Comparison of ENCODE assay signal across 8 mouse cellular contexts in the genomic region with DNA sequence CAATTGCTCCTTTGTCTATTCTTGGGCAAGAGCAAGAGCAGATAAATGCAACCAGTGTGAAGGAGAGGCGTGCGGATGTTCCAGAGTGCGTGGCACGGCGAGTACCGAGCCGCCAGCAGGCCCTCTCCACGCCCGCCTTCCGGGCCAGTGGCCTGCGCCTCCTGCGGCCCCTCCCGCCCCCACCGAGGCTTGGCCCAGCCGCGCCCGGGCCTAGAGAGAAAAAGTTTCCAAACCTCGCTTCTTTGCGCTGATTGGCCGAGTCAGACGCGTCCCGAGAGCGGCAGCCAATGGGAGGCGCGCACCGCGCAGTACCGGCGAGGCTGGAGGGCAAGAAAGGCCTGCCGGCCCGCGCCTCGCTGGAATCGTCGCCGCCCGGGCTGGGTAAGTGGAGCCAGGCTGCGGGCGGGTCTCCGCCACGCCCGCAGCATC. TPM values are rescaled to one million over a fixed set of nuclear protein-coding genes. Genes with fewer than 3 reads are reported as not detected.
A peak's percentile ranks its signal among the peaks of the same experiment; 100 is the strongest.
DNase-seq lines count a peak whose midpoint lies in the region; ATAC-seq lines count a peak whose summit lies in the region.

A gene (plus strand): TSS at position 288 of the 429 bp plus-strand sequence.
A gene (minus strand): TSS at position 364 of the 429 bp plus-strand sequence.

- intact Hi-C loops in left cerebral cortex, postnatal 25 days (cut with DNase I): loop anchor here (5.0 kb wide), 1 partner anchor 329 kb away; no protein-coding TSS in a partner anchor

- H3K4me2 ChIP-seq in intestine, embryonic 15.5 days (replicated peaks): peak within 1 kb of the TSS; percentile 79

- peak within 1 kb of the TSS; percentile 90 for H3K27ac ChIP-seq in intestine, embryonic 15.5 days

- peaks cover 18% of the 10 kb centered on the region for H3K4me1 ChIP-seq in intestine, embryonic 15.5 days (replicated peaks)

- H3K36me3 ChIP-seq in intestine, embryonic 15.5 days: no peaks in the 10 kb centered on the region

- peak; percentile 92 for ATAC-seq in intestine, embryonic 15.5 days

- H3K9me3 ChIP-seq in intestine, embryonic 15.5 days: no peaks in the 10 kb centered on the region

- peak; percentile 97 for DNase-seq in adrenal gland, postnatal 10 days
- DNase-seq in embryo, embryonic 9.5 days (ENCODE audit: extremely low spot score): peak; percentile 95
- DNase-seq in gastrocnemius, postnatal 4 days (ENCODE audit: low spot score in 2 of 2): peak; percentile 82 to 93
- peak; percentile 74 to 79 for DNase-seq in left cerebral cortex, postnatal 25 days (ENCODE audit: low spot score in 2 of 2)
- peak; percentile 95 for DNase-seq in mesoderm, embryonic 11.5 days (ENCODE audit: low read depth, low spot score)
- peak; percentile 54 to 69 for DNase-seq in right cerebral cortex, postnatal 36 days (ENCODE audit: low spot score in 2 of 2)
- DNase-seq in urinary bladder, postnatal 4 days (ENCODE audit: low spot score in 2 of 2): peak; percentile 90 to 94

- H3K9ac ChIP-seq in intestine, embryonic 15.5 days: peak within 1 kb of the TSS; percentile 82

- H3K27me3 ChIP-seq in intestine, embryonic 15.5 days (replicated peaks): no peaks in the 10 kb centered on the region

- H3K4me3 ChIP-seq in intestine, embryonic 15.5 days (replicated peaks): peak within 1 kb of the TSS; percentile 73

- WGBS in intestine, embryonic 15.5 days: under 1% methylated on average over 43 of the region's 43 CpGs

RNA-seq across cellular contexts. Expression of the first gene that starts in this region (rescaled TPM):
- 10 to 100 TPM; 35.9 to 39.0 TPM for total RNA-seq in adrenal gland, postnatal 10 days (2021)
- 10 to 100 TPM; 39.2 to 40.0 TPM for total RNA-seq in gastrocnemius, postnatal 4 days (2021)
- 68.7 and 70.0 TPM in 2 replicates for polyA plus RNA-seq in intestine, embryonic 15.5 days (2015; fragmentation: Nextera tagmentation; extraction: Ambion mirVana)
- 10 to 100 TPM; 16.2 to 17.5 TPM for total RNA-seq in left cerebral cortex, postnatal 25 days (2021)

RNA-seq across cellular contexts. Expression of the second gene that starts in this region (rescaled TPM):
- total RNA-seq in adrenal gland, postnatal 10 days (2021): 10 to 100 TPM; 64.9 to 66.4 TPM
- total RNA-seq in gastrocnemius, postnatal 4 days (2021): 10 to 100 TPM; 29.4 to 32.0 TPM
- polyA plus RNA-seq in intestine, embryonic 15.5 days (2015; fragmentation: Nextera tagmentation; extraction: Ambion mirVana): 12.7 and 13.7 TPM in 2 replicates
- total RNA-seq in left cerebral cortex, postnatal 25 days (2021): 100 to 1,000 TPM; 128 to 135 TPM

Comparison
In these comparisons a context has a peak if more than half of its experiments do, and no peak if none do; other contexts are left out.
1. Peak in every context shown above with its lines: DNase-seq, ATAC-seq, H3K4me3 ChIP-seq and H3K27ac ChIP-seq.